In the genomic region with DNA sequence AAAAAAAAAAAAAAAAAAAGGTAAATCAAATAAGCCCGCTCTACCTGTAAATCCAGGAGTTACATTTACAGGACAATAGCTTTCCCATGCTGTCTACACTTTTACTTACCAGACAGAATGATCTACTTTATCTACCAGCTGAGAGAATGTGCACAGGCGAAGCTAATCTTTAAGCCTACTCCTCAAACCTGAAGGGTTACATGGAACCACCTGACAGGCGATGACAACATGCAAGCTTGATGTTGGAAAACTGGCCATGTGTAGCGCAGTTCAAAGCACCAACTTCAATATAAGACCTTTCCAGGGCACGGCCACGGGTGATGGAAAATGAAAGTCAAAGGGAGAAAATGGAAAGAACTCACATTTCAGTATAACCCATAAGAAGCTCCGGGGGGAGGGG, we compare ENCODE assay signal across 24 mouse cellular contexts. TPM values are rescaled to one million over a fixed set of nuclear protein-coding genes. Genes with fewer than 3 reads are reported as not detected.
"Had no signal": no experiment of that assay in that cellular context is flagged by ENCODE, and none has a peak within 500 bp of the region (broad histone marks: within the 10 kb centered on the region; RNA-seq: fewer than 3 reads in every experiment).

No protein-coding gene starts in this region.

- H3K27me3 ChIP-seq: forebrain, embryonic 15.5 days; hindbrain, embryonic 13.5 days; hindbrain, embryonic 15.5 days; kidney, embryonic 15.5 days; limb, embryonic 13.5 days; limb, embryonic 15.5 days; liver, embryonic 12.5 days had no signal

- H3K4me2 ChIP-seq: forebrain, embryonic 15.5 days; hindbrain, embryonic 13.5 days; hindbrain, embryonic 15.5 days; kidney, embryonic 15.5 days; limb, embryonic 13.5 days; limb, embryonic 15.5 days; liver, embryonic 12.5 days had no signal

- H3K36me3 ChIP-seq: forebrain, embryonic 15.5 days; hindbrain, embryonic 13.5 days; hindbrain, embryonic 15.5 days; kidney, embryonic 15.5 days; limb, embryonic 13.5 days; limb, embryonic 15.5 days; liver, embryonic 12.5 days had no signal

- H3K27ac ChIP-seq: forebrain, embryonic 15.5 days; hindbrain, embryonic 13.5 days; hindbrain, embryonic 15.5 days; hindbrain, postnatal 0 days; kidney, embryonic 15.5 days; kidney, postnatal 0 days; limb, embryonic 13.5 days; limb, embryonic 15.5 days; liver, embryonic 12.5 days; liver, embryonic 14.5 days had no signal

- H3K9ac ChIP-seq: forebrain, embryonic 15.5 days; forebrain, postnatal 0 days; hindbrain, embryonic 13.5 days; hindbrain, embryonic 15.5 days; kidney, embryonic 15.5 days; limb, embryonic 13.5 days; limb, embryonic 15.5 days; liver, embryonic 12.5 days; liver, embryonic 14.5 days had no signal

- H3K9me3 ChIP-seq: forebrain, embryonic 15.5 days; hindbrain, embryonic 13.5 days; hindbrain, embryonic 15.5 days; kidney, embryonic 15.5 days; limb, embryonic 13.5 days; limb, embryonic 15.5 days; liver, embryonic 12.5 days had no signal

- DNase-seq: forebrain, postnatal 0 days; gastrocnemius, postnatal 14 days; gastrocnemius, postnatal 36 days; heart, postnatal 36 days; kidney, adult 11 months; kidney, adult 2 months; kidney, adult 9 months; kidney, postnatal 14 days; kidney, postnatal 36 days; layer of hippocampus, adult 9-11 months; layer of hippocampus, postnatal 36 days; left cerebral cortex, postnatal 4 days had no signal

- H3K4me1 ChIP-seq: forebrain, embryonic 15.5 days; hindbrain, embryonic 13.5 days; hindbrain, embryonic 15.5 days; kidney, embryonic 15.5 days; limb, embryonic 13.5 days; limb, embryonic 15.5 days; liver, embryonic 12.5 days had no signal

- H3K4me3 ChIP-seq: forebrain, embryonic 15.5 days; hindbrain, embryonic 13.5 days; hindbrain, embryonic 15.5 days; kidney, embryonic 15.5 days; limb, embryonic 13.5 days; limb, embryonic 15.5 days; liver, embryonic 12.5 days had no signal

- ATAC-seq: forebrain, embryonic 15.5 days; forebrain, postnatal 0 days; hindbrain, postnatal 0 days; intestine, embryonic 16.5 days; liver, embryonic 12.5 days had no signal

RNA-seq across cellular contexts. Expression of a gene that starts 35.7 kb away (rescaled TPM):
- total RNA-seq: hematopoietic stem cell, adult 5-6 weeks had no signal
